Mouse (Mus musculus): ENCODE data around the gene Ifit3. TPM values are rescaled to one million over a fixed set of nuclear protein-coding genes. Genes with fewer than 3 reads are reported as not detected.
"Not testable (repeated sequence)": the region's sequence is repeated elsewhere in the genome, so short reads cannot be mapped to it uniquely, and the experiment has no call there.

Ifit3 gene
- polyA plus RNA-seq, 1 experiment: 2.7 TPM

GRCm38 (mm10) chr19:34612243-34613001 is 29.1 kb downstream of the Ifit3 start:
- H3K27me3 ChIP-seq (ENCODE audit: control insufficient read depth, insufficient read depth, low read length); H3K4me3 ChIP-seq (ENCODE audit: low read depth, low read length); H3K27ac ChIP-seq (ENCODE audit: insufficient read depth, low read depth, low read length); H3K36me3 ChIP-seq (ENCODE audit: control insufficient read depth, insufficient read depth, low read length); H3K4me1 ChIP-seq (ENCODE audit: control insufficient read depth, insufficient read depth, insufficient read length, low read length): not testable (repeated sequence)
- 86% methylated on average over 7 of the region's 11 CpGs for WGBS

GRCm38 (mm10) chr19:34620871-34621270 is 37.5 kb downstream of the Ifit3 start:
- no peak for TF ChIP-seq CTCF (IDR thresholded peaks at IDR 0.05; ENCODE audit: extremely low read depth, insufficient read length, insufficient replicate concordance, low read depth, low read length)
- TF ChIP-seq POLR2A (IDR thresholded peaks at IDR 0.05; ENCODE audit: low read depth, low read length): no peak
- 81% methylated on average over 5 of the region's 5 CpGs for WGBS
- H3K27me3 ChIP-seq (ENCODE audit: control insufficient read depth, insufficient read depth, low read length): no peaks in the 10 kb centered on the region
- H3K36me3 ChIP-seq (ENCODE audit: control insufficient read depth, insufficient read depth, low read length): peaks cover 9% of the 10 kb centered on the region
- peaks cover 10% of the 10 kb centered on the region; the same call in 1 of the 2 replicates for H3K4me1 ChIP-seq (ENCODE audit: control insufficient read depth, insufficient read depth, insufficient read length, low read length)
- H3K27ac ChIP-seq (ENCODE audit: insufficient read depth, low read depth, low read length): no peak overlapping the region
- no peak overlapping the region for H3K4me3 ChIP-seq (ENCODE audit: low read depth, low read length)

GRCm38 (mm10) chr19:34623781-34624180 is 40.5 kb downstream of the Ifit3 start:
- no peaks in the 10 kb centered on the region for H3K27me3 ChIP-seq (ENCODE audit: control insufficient read depth, insufficient read depth, low read length)
- H3K4me1 ChIP-seq (ENCODE audit: control insufficient read depth, insufficient read depth, insufficient read length, low read length): peaks cover 10% of the 10 kb centered on the region; the same call in 1 of the 2 replicates
- H3K27ac ChIP-seq (ENCODE audit: insufficient read depth, low read depth, low read length): no peak overlapping the region
- 95% methylated on average over 6 of the region's 6 CpGs for WGBS
- H3K36me3 ChIP-seq (ENCODE audit: control insufficient read depth, insufficient read depth, low read length): peaks cover 9% of the 10 kb centered on the region
- TF ChIP-seq CTCF (IDR thresholded peaks at IDR 0.05; ENCODE audit: extremely low read depth, insufficient read length, insufficient replicate concordance, low read depth, low read length) (no peak), POLR2A (IDR thresholded peaks at IDR 0.05; ENCODE audit: low read depth, low read length) (no peak)
- H3K4me3 ChIP-seq (ENCODE audit: low read depth, low read length): no peak overlapping the region

- Histone ChIP-seq H3K36me3 (ENCODE audit: control insufficient read depth, insufficient read depth, low read length) (peaks cover 7% of the 10 kb centered on the region), H3K4me3 (ENCODE audit: low read depth, low read length) (no peak overlapping the region), H3K4me1 (ENCODE audit: control insufficient read depth, insufficient read depth, insufficient read length, low read length) (peaks cover 10% of the 10 kb centered on the region; the same call in 1 of the 2 replicates), H3K27me3 (ENCODE audit: control insufficient read depth, insufficient read depth, low read length) (no peaks in the 10 kb centered on the region), H3K27ac (ENCODE audit: insufficient read depth, low read depth, low read length) (no peak overlapping the region)
- whole genome bisulfite sequencing: 87% methylated on average over 4 of the region's 4 CpGs
- TF ChIP-seq POLR2A (IDR thresholded peaks at IDR 0.05; ENCODE audit: low read depth, low read length): no peak
- TF ChIP-seq CTCF (IDR thresholded peaks at IDR 0.05; ENCODE audit: extremely low read depth, insufficient read length, insufficient replicate concordance, low read depth, low read length): no peak
These were observed 41.3 kb downstream of the Ifit3 start for GRCm38 (mm10) chr19:34624663-34625062.

GRCm38 (mm10) chr19:34627496-34627895 is 44.2 kb downstream of the Ifit3 start:
- TF ChIP-seq POLR2A (IDR thresholded peaks at IDR 0.05; ENCODE audit: low read depth, low read length): no peak
- TF ChIP-seq CTCF (IDR thresholded peaks at IDR 0.05; ENCODE audit: extremely low read depth, insufficient read length, insufficient replicate concordance, low read depth, low read length): no peak
- 26% methylated on average over 2 of the region's 2 CpGs for whole genome bisulfite sequencing
- H3K27ac ChIP-seq (ENCODE audit: insufficient read depth, low read depth, low read length): no peak overlapping the region
- peaks cover 4% of the 10 kb centered on the region for H3K36me3 ChIP-seq (ENCODE audit: control insufficient read depth, insufficient read depth, low read length)
- H3K27me3 ChIP-seq (ENCODE audit: control insufficient read depth, insufficient read depth, low read length): no peaks in the 10 kb centered on the region
- H3K4me3 ChIP-seq (ENCODE audit: low read depth, low read length): no peak overlapping the region
- peaks cover 10% of the 10 kb centered on the region; the same call in 1 of the 2 replicates for H3K4me1 ChIP-seq (ENCODE audit: control insufficient read depth, insufficient read depth, insufficient read length, low read length)

GRCm38 (mm10) chr19:34631487-34631886 is 48.2 kb downstream of the Ifit3 start:
- Histone ChIP-seq H3K4me3 (ENCODE audit: low read depth, low read length) (no peak overlapping the region), H3K27ac (ENCODE audit: insufficient read depth, low read depth, low read length) (no peak overlapping the region), H3K36me3 (ENCODE audit: control insufficient read depth, insufficient read depth, low read length) (no peaks in the 10 kb centered on the region; the same call in 1 of the 2 replicates), H3K27me3 (ENCODE audit: control insufficient read depth, insufficient read depth, low read length) (no peaks in the 10 kb centered on the region), H3K4me1 (ENCODE audit: control insufficient read depth, insufficient read depth, insufficient read length, low read length) (no peaks in the 10 kb centered on the region; the same call in 1 of the 2 replicates)
- TF ChIP-seq CTCF (IDR thresholded peaks at IDR 0.05; ENCODE audit: extremely low read depth, insufficient read length, insufficient replicate concordance, low read depth, low read length): no peak
- TF ChIP-seq POLR2A (IDR thresholded peaks at IDR 0.05; ENCODE audit: low read depth, low read length): no peak

GRCm38 (mm10) chr19:34633484-34633883 is 50.2 kb downstream of the Ifit3 start:
- WGBS: 68% methylated on average over 2 of the region's 2 CpGs
- no peaks in the 10 kb centered on the region for H3K27me3 ChIP-seq (ENCODE audit: control insufficient read depth, insufficient read depth, low read length)
- H3K4me3 ChIP-seq (ENCODE audit: low read depth, low read length): no peak overlapping the region
- H3K4me1 ChIP-seq (ENCODE audit: control insufficient read depth, insufficient read depth, insufficient read length, low read length): no peaks in the 10 kb centered on the region
- no peak for TF ChIP-seq POLR2A (IDR thresholded peaks at IDR 0.05; ENCODE audit: low read depth, low read length)
- TF ChIP-seq CTCF (IDR thresholded peaks at IDR 0.05; ENCODE audit: extremely low read depth, insufficient read length, insufficient replicate concordance, low read depth, low read length): no peak
- H3K36me3 ChIP-seq (ENCODE audit: control insufficient read depth, insufficient read depth, low read length): no peaks in the 10 kb centered on the region
- H3K27ac ChIP-seq (ENCODE audit: insufficient read depth, low read depth, low read length): no peak overlapping the region

Measured in small intestine, adult 2 months (tissue).